Mouse (Mus musculus): ENCODE measurements around the gene Errfi1. TPM values are rescaled to one million over a fixed set of nuclear protein-coding genes. Genes with fewer than 3 reads are reported as not detected.
A peak's percentile ranks its signal among the peaks of the same experiment; 100 is the strongest.

The Errfi1 gene
- polyA plus RNA-seq, 1 experiment from 2014 or later = 17.2 TPM

GRCm38 (mm10) chr4:150909451-150910156 lies 55.9 kb downstream of the Errfi1 start:
- Histone ChIP-seq H3K9me3 (no peaks in the 10 kb centered on the region), H3K27me3 (no peaks in the 10 kb centered on the region), H3K4me2 (peak overlapping the region; percentile 82), H3K9ac (peak overlapping the region; percentile 96), H3K36me3 (replicated peaks) (peaks cover 15% of the 10 kb centered on the region), H3K27ac (peak overlapping the region; percentile 82), H3K4me3 (replicated peaks) (peak overlapping the region; percentile 94), H3K4me1 (peaks cover 26% of the 10 kb centered on the region)
- under 1% methylated on average over 56 of the region's 56 CpGs for WGBS
- ATAC-seq (ENCODE audit: low FRiP score) = peak; percentile 92

GRCm38 (mm10) chr4:150910164-150910951 lies 56.6 kb downstream of the Errfi1 start:
- Histone ChIP-seq H3K27ac (peak overlapping the region; percentile 82; the same call in 1 of the 2 replicates), H3K27me3 (no peaks in the 10 kb centered on the region), H3K9me3 (no peaks in the 10 kb centered on the region), H3K4me1 (peaks cover 33% of the 10 kb centered on the region), H3K36me3 (replicated peaks) (peaks cover 9% of the 10 kb centered on the region), H3K9ac (no peak overlapping the region), H3K4me2 (peak overlapping the region; percentile 82), H3K4me3 (replicated peaks) (peak overlapping the region; percentile 94)
- 84% methylated on average over 19 of the region's 19 CpGs for WGBS
- ATAC-seq (ENCODE audit: low FRiP score) = peak; percentile 33; the same call in 1 of the 2 replicates

DNA sequence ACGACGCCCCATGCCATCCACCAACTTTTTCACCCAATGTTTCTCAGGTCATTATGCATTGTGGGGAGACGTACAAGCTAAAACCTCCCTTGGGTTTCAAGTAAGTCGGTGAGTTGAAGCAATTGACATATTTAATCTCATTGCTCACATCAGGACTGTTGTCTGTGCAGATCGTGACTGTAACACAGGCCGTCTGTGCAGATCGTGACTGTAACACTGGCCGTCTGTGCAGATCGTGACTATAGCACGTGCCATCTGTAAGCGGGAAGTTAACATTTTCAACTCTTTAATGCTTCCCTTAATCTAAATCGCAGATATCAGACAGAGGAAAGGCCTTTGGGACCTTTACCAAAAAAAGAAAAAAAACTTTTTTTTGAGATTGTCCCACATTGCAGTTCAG lies 60.0 kb downstream of the Errfi1 start:
- Histone ChIP-seq H3K4me3 (replicated peaks) (peak overlapping the region; percentile 66), H3K36me3 (replicated peaks) (no peaks in the 10 kb centered on the region), H3K27me3 (no peaks in the 10 kb centered on the region), H3K9ac (peak overlapping the region; percentile 73), H3K4me1 (peaks cover 23% of the 10 kb centered on the region), H3K27ac (peak overlapping the region; percentile 54), H3K4me2 (peak overlapping the region; percentile 67), H3K9me3 (no peaks in the 10 kb centered on the region)
- 15% methylated on average over 12 of the region's 12 CpGs for WGBS
- ATAC-seq (ENCODE audit: low FRiP score) = no peak

- Histone ChIP-seq H3K9ac (peak within 1 kb of the TSS; percentile 76), H3K4me3 (replicated peaks) (peak within 1 kb of the TSS; percentile 66), H3K4me1 (peaks cover 19% of the 10 kb centered on the region), H3K27me3 (no peaks in the 10 kb centered on the region), H3K36me3 (replicated peaks) (no peaks in the 10 kb centered on the region), H3K4me2 (peak within 1 kb of the TSS; percentile 67), H3K27ac (peak within 1 kb of the TSS; percentile 63), H3K9me3 (no peaks in the 10 kb centered on the region)
- under 1% methylated on average over 48 of the region's 48 CpGs for WGBS
- ATAC-seq (ENCODE audit: low FRiP score) = peak; percentile 86
Observed at GRCm38 (mm10) chr4:150914290-150914733, 60.6 kb downstream of the Errfi1 start, which contains the start of the genes Park7 and Tnfrsf9. TSS of gene Park7 (minus strand) at chr4:150914437. TSS of gene Tnfrsf9 (plus strand) at chr4:150914562.

DNA sequence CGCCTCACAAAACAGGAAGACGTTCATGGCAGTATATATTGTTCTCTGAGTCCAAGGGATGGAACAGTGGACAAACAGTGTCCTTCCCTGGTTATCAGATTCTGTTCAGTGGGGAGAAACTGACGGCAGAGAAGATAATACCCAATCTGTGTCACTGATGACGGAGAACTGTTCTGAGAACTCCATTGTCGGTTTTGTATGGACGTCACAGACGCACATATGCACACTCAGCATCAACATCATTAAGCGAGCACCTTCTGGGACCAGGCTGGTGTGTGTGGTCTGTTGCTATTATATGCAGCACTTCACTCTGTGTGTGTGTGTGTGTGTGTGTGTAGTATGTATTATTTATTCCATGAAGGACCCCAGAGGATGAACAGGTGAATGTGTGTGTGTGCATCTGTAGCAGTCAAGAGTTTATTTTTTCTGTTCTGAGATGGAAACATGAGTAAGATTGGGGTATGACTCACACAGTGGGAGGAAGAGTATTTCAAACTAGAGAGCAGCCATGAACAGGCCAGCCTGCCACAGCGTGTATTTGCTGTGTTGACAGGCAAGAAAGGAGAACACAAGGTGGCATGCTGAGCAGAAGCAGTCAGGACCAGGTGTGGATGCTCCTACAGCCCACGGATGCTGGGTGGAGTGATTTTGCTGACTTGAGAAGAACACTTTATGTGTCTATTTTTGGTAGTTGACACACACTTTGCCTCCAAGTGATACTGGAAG lies 61.6 kb downstream of the Errfi1 start:
- no peak for ATAC-seq (ENCODE audit: low FRiP score)

GRCm38 (mm10) chr4:150917336-150918027 lies 63.8 kb downstream of the Errfi1 start:
- ATAC-seq (ENCODE audit: low FRiP score) = no peak
- no peak overlapping the region for H3K4me3 ChIP-seq (replicated peaks)
- 84% methylated on average over 8 of the region's 8 CpGs for WGBS
- H3K36me3 ChIP-seq (replicated peaks) = no peaks in the 10 kb centered on the region
- peaks cover 19% of the 10 kb centered on the region for H3K4me1 ChIP-seq
- H3K9me3 ChIP-seq = no peaks in the 10 kb centered on the region
- no peak overlapping the region for H3K9ac ChIP-seq
- H3K27me3 ChIP-seq = no peaks in the 10 kb centered on the region
- no peak overlapping the region for H3K27ac ChIP-seq
- H3K4me2 ChIP-seq = no peak overlapping the region

More for the DNA sequence above, 61.6 kb downstream of the Errfi1 start:
- Histone ChIP-seq H3K27me3 (no peaks in the 10 kb centered on the region), H3K27ac (no peak overlapping the region), H3K4me1 (peaks cover 19% of the 10 kb centered on the region), H3K4me2 (peak overlapping the region; percentile 67), H3K36me3 (replicated peaks) (no peaks in the 10 kb centered on the region), H3K9me3 (no peaks in the 10 kb centered on the region), H3K9ac (peak overlapping the region; percentile 76), H3K4me3 (replicated peaks) (peak overlapping the region; percentile 66)
- 60% methylated on average over 10 of the region's 10 CpGs for WGBS

Other genes with a start within 250 kb of the Errfi1 start
- gene Slc45a1, start 201.7 kb upstream of the Errfi1 start, polyA plus RNA-seq (2016; fragmentation: Nextera tagmentation; extraction: Ambion mirVana) = 7.3 and 9.5 TPM in 2 replicates
- gene Park7, start 60.5 kb downstream of the Errfi1 start, polyA plus RNA-seq (2016; fragmentation: Nextera tagmentation; extraction: Ambion mirVana) = 379 and 381 TPM in 2 replicates
- 0.54 TPM in 1 of 2 replicates, not detected in the other for gene Tnfrsf9, start 60.6 kb downstream of the Errfi1 start, polyA plus RNA-seq (2016; fragmentation: Nextera tagmentation; extraction: Ambion mirVana)
- gene Uts2, start 143.2 kb downstream of the Errfi1 start, polyA plus RNA-seq (2016; fragmentation: Nextera tagmentation; extraction: Ambion mirVana) = not detected in 2 replicates
- 4.8 and 5.8 TPM in 2 replicates for gene Per3, start 190.7 kb downstream of the Errfi1 start, polyA plus RNA-seq (2016; fragmentation: Nextera tagmentation; extraction: Ambion mirVana)
- gene Vamp3, start 204.0 kb downstream of the Errfi1 start, polyA plus RNA-seq (2016; fragmentation: Nextera tagmentation; extraction: Ambion mirVana) = 77.4 and 77.5 TPM in 2 replicates
- 0.54 TPM in 1 of 2 replicates, not detected in the other for gene Gm13090, start 235.7 kb downstream of the Errfi1 start, polyA plus RNA-seq (2016; fragmentation: Nextera tagmentation; extraction: Ambion mirVana)

Data from forebrain, embryonic 12.5 days (tissue).